Mouse (Mus musculus) bone marrow, adult 2 months (tissue): ENCODE measurements at regions not wholly inside any gene's neighbourhood (a gene's known extent, or its start where the extent isn't known, plus 50 kb on each side); places are given as distances from the start of the nearest gene placed in this dataset.

Experiments
- CTCF ChIP-seq: fragments of 200-500 bp; IDR thresholded peaks from 2 replicates; pipeline ENCODE4 v1.5.1; 2011; ENCODE audit warnings: low read length, control low read depth; ENCODE audit not compliant: control insufficient read depth, insufficient read depth
- POLR2A ChIP-seq: fragments of 200-500 bp; IDR thresholded peaks from 2 replicates; pipeline ENCODE4 v1.6.1; 2011; ENCODE audit warnings: low read depth, mild to moderate bottlenecking, control low read depth, low read length, borderline replicate concordance; ENCODE audit not compliant: control insufficient read depth

DNA sequence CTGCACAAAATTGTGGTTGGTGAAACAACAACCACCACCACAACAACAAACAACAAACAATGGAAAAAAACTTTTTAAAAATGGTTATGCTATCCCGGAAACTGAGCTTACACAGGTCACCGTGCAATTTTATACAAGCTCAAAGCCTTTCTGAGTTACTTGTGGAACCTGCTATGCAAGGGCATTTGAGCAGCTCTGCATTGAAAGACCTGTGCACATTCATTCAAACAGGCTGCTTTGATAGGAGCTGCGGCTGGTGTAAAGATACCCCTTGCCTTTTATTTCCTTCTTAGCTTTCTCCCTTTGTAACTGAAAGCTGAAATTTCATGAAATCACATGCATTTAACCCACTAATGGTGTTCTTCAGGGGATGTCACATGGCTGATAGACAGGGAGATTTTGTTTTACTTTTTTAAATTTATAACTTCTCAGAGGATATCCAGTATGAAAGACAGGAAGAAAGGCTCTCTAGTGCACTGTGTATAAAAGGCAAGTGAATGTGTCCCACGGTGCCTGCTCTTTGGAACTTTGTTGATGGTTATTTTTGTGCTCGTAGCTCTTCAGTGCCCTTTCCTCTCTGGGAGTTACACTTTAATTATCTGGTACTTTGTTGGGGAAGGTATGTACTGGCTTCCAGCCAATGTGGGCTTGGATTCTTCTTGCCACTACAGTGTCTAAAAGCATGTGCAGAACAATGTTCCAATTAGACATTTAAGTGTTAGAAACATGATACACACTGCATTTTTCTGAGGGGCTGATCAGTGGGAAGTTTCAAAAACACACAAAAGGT is 225.1 kb upstream of the Sp8 start:
- TF ChIP-seq CTCF (no peak), POLR2A (no peak)
